Mouse (Mus musculus) c-Kit-positive CD71-positive TER-119-positive erythroid progenitor cells, embryonic 14.5 days (primary cell): Measurements from ENCODE around the gene Cstf1.

Experiments
- DNase-seq: peaks from one replicate; pipeline ENCODE4 v3.0.0-alpha.2; 2013; ENCODE audit warnings: low spot score

Cstf1 gene

DNA sequence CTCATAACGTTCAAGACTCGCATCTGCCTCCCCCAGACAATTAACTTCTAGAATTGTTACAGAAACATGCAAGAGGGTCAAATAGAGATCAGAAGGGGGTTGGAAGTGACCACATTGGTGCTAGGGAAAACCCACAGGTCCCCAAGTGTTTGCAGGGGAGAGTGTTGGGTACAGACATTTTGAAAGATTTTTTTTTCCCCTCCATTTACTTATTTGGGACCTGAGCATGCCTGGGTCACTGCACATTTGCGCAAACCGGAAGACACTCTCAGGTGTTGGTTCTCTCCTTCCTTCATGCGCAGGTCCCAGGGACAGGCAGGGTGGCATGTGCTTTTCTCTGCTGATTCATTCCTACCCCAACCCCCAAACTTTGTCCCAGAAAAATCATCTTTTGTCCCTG, 46.4 kb downstream of the Cstf1 start:
- no peak for DNase-seq

GRCm38 (mm10) chr2:172418208-172418607, 47.7 kb downstream of the Cstf1 start:
- DNase-seq: no peak

- DNase-seq: no peak
Measured at GRCm38 (mm10) chr2:172430609-172431008, 60.1 kb downstream of the Cstf1 start.
